Mouse (Mus musculus) erythroblast, embryonic 14.5 days (primary cell): ENCODE results near the gene Nsun7.

Source experiments
- GATA1 ChIP-seq: IDR thresholded peaks from 2 replicates; pipeline ENCODE4 v1.6.1; 2012; ENCODE audit warnings: low read length, inconsistent platforms, mixed read lengths
- TAL1 ChIP-seq: IDR thresholded peaks from 3 replicates; pipeline ENCODE4 v1.6.1; 2012; ENCODE audit warnings: low read length, inconsistent platforms, mixed read lengths

- no peak for TF ChIP-seq GATA1
- TF ChIP-seq TAL1: no peak
Observed at GRCm38 (mm10) chr5:66279650-66280049, 20.0 kb downstream of the Nsun7 start.
